Mouse (Mus musculus): Measurements from ENCODE around the gene Gfpt1.

Gfpt1 gene

DNA sequence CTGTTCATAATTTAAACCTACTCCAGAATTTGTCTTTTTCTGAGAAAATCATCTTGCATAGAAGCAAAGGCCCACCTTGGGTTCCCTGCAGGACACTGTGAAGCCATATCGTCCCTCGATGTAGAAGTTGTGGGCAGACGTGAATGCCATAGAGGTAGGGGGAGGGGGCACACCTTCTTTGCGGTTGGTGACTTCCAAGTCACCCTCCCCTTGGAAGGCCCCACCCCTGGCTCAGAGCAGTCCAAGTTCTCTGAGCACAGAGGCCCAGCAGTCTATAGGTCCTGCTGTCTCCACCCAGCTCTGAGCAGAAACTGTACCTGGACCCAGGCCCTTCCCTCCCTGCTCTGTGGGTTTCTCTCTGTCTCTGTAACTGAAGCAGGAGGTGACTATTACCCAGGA, 59.3 kb downstream of the Gfpt1 start:
- DNase-seq: no peak

DNA sequence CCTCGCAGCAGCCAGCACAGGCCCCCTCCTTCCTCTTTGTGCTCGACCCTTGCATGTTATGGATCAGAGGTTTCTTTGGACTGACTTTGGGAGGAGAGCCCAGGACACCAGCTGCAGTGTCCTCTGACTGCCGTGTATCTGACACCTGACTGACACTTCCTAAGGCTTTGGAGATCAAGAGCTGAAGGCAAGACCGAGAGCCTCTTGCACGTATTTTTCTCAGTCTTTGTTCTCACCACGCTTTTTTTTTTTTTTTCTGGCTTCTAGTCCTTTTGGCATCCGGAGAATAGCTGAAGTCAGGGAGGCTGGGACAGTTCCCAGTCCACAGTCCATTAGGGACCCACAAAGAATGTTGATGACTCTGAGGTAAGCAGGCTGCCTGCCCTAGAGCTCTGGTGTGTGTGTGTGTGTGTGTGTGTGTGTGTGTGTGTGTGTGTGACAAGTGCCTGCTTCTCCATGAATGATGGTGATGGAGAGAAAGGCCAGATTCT, 59.8 kb downstream of the Gfpt1 start:
- DNase-seq: no peak

DNA sequence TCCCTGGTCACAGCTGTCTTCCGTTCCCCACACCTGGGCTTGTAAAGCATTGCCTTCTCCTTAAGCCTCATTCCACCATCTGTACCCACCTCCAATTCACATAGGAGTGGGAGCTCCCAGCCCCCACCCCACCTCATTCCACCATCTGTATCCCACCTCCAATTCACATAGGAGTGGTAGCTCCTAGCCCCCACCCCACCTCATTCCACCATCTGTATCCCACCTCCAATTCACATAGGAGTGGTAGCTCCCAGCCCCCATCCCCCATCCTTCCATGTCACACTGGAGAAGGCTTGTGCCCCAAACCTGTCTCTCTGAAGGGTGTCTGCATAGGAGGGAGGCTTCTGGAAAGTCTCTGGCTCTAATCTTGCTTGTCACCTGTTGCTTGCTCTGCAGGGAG, 60.7 kb downstream of the Gfpt1 start:
- DNase-seq: no peak

DNA sequence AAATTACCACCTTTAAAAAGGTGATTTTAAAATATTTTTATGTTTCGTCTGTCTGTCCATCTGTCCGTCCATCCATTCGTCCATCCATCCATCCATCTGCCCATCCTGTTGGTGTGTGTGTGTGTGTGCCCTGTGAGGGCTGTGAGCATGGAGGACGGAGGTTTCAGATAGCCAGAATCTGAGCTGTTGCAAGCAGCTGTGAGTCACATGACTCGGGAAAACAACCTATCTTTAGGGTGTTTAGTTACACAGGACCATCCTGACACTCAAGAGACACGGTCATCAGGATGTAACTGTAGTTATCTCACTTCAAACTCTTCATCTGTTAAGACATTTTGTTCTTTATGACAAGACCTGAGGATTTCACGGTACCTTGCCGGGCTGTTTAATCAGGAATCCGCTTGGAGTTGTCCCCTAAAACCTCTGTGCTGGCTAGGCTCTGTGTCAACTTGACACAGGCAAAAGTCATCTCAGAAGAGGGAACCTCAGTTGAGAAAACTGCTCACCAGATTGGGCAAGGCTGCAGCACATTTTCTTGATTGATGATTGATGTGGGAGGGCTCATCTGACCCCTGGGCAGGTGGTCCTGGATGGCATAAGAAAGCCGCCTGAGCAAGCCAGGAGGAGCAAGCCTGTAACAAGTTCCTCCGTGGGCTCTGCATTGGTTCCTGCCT, 61.6 kb downstream of the Gfpt1 start, which contains the start of gene D6Ertd527e:
Gene D6Ertd527e (plus strand): TSS at position 624 of the 674 bp plus-strand sequence.
- DNase-seq: no peak

DNA sequence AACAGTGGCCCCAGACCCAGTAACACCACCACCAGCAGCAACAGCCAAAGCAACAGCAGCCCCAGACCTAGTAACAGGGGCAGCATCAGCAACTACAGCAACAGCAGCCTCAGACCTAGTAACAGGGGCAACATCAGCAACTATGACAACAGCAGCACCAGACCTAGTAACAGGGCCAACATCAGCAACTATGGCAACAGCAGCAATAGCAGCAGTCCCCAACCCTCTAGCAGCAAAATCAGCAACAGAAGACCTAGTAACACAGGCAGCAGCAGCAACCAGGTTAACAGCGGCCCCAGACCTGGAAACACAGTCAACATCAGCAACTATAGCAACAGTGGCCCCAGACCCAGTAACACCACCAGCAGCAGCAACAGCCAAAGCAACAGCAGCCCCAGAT, 68.8 kb downstream of the Gfpt1 start:
- DNase-seq: no peak

DNA sequence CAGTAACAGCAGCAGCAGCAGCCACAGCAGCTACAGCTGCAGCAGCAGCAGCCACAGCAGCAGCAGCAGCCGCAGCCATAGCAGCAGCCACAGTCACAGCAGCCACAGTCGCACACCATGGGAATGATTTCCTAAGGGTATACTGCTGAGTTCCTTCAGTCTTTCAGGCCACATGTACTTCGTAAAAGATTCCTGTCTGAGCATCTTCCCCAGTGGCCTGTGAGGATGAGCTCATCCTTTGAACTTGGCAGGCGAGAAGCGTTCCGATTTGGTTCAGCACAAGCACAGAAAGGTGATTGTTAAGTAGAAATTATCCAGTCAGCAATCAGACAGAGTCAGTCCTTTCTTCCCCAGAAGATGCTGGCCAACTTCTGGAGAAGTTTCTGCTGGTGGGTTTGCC, 69.5 kb downstream of the Gfpt1 start:
- no peak for DNase-seq

DNA sequence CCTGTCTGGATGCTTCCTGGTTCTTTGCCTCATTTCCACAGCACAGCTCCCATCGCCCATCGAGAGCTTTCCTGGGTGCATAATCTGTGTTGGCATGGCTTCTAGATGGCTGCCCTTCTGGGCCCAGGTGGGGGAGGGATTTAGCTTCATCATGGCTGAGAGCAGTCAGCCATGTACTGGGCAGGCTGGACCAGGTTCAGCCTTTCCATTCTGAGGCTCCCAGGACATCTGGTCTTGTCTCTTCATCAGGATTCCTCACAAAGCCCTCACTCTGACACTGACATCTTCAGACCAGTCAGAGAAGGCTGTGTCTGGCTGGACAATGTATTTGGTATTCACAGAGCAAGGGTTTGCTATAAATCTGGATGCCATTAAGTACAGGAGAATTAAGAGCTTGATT, 73.3 kb downstream of the Gfpt1 start:
- no peak for DNase-seq

DNA sequence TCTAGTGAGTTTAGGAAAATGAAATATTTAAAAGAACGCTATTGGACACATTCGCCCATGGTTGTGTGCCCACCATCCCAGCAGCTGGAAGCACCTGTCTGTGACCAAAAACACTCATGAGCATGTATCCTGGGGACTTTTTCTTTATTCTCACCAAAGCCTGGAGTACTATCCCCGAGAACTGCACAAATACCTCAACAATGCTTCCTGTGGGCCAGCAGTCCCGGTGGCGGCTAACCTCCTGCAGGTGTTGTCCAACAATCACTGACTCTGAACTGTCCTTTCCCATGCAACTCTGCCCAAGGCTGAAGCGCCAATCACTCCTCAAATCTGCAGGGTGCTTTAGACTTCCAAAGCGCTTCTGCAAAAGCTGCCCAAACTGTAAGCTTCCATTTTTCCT, 74.0 kb downstream of the Gfpt1 start:
- no peak for DNase-seq

DNA sequence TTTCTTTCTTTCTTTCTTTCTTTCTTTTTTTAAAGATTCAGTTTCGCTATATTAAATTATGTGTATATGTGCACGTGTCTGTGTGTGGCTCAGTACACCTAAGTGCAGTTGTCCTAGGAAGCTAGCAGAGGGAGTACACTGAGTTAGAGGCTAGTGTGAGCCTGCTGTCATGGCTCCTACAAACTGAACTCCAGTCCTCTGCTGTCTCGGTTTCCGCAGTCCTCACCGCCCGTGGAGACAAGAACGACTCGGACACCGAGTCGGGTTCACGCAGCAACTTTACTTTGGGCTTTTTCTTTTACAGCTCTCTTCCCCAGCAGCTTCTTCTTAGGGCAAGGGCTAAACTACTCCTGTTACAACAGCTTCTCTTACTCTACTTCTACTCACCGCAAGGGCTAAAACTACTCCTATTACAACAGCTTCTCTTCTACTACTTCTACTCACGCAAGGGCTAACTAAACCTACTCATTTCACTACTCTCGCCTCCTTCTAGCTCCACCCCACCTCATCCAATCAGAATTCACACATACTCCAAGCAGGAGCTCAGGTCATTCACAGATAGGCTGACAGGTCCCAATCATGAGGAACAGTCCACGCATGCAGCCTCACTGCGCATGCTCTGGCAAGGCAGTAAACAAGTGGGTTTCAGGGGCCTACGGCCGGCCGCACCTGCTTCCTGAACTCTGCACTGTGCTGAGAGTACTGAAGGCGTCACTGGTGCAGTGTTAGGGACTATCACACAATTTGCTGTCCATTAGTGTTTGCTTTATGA, 76.6 kb downstream of the Gfpt1 start:
- no peak for DNase-seq

DNA sequence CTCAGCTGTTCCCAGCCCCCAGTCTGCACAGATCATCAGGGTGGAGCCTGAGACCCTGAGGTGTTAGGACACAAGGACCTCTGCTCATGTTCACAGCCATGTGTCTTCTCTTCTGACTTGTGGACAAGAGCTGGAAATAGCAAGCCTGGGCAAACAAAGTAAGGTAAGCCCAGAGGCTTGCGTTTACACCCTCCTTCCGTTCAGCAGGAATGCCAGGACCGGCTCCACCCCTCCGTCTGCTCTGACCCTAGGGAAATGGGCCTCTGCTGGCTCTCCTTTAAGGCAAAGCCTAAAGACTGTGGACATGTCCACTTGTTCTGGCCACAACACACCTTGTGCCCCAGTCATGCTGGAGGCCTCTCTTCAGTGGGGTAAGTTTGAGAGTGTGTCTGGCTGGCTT, 77.3 kb downstream of the Gfpt1 start:
- DNase-seq: no peak

DNA sequence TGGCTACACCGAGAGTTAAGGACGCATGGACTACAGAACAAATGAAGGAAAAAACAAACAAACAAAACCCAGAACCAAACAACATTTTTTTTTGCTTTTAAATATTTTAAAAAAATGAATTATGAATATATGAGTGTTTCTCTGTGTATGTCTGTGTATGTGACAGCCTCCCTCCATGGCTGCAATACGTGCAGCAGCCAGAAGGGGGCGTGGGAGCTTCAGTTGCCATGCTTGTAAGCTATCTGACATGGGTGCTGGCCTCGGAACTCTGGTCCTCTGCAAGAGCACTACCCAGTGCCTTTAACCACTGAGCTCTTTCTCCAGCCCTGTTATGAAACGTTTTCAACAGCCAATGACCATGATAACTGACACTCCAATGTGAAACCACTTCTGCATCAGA, 78.0 kb downstream of the Gfpt1 start:
- no peak for DNase-seq

DNA sequence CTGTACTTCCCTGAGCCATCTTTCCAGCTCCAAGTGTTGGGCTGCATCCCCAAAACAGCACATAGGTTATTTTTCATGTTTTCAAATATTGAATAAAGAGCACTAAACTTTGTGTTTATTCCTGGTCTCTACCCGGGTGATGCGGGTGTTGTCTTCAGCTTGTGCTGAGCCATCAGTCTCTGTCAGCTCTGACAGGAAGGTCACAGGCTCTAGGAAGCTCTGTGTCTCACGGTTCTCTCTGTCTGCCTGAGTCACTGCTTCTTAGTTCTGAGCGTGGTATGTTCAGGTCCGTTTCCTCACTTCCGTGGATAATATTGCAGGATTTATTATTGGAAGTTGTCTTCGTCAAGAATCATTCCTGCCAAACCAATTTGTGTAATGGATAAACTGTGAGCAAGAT, 79.3 kb downstream of the Gfpt1 start:
- no peak for DNase-seq

DNA sequence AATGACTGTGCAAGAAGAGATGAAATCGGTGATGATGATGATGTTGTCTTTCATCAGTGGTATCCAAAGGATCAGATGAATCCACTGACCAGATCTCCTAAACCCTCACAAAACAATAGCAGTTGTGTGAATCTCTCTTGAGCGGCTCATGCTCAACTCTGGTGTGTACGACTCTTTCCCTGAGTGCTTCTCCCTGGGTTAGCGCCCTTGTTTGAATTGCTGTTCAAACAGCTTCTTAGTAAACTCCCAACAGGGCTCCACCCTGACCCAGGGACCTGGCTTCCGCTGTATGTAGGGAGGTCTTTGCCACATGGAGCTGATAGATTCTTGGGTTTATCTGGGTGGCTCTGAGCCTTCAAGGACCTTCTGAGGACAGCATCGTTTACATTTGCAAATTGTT, 80.8 kb downstream of the Gfpt1 start:
- DNase-seq: no peak

DNA sequence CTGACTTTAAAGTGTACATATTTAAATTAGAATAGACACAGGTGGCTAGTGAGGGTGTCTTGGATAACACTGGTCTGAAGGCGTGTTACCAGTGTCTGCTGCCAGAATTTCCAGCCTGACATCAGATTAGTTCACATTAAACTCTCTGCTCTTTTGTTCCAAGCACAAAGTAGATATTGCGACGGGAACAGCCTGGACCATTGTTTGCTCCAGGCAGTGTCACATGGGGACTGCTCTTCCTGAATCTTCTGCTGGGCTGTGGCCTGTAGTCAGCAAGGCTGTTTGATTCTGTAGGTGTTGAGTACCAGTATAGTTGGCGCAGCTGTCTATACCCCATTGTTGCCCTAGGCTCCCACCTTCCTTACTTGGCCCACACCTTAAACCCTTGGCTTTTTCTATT, 81.3 kb downstream of the Gfpt1 start:
- DNase-seq: no peak

DNA sequence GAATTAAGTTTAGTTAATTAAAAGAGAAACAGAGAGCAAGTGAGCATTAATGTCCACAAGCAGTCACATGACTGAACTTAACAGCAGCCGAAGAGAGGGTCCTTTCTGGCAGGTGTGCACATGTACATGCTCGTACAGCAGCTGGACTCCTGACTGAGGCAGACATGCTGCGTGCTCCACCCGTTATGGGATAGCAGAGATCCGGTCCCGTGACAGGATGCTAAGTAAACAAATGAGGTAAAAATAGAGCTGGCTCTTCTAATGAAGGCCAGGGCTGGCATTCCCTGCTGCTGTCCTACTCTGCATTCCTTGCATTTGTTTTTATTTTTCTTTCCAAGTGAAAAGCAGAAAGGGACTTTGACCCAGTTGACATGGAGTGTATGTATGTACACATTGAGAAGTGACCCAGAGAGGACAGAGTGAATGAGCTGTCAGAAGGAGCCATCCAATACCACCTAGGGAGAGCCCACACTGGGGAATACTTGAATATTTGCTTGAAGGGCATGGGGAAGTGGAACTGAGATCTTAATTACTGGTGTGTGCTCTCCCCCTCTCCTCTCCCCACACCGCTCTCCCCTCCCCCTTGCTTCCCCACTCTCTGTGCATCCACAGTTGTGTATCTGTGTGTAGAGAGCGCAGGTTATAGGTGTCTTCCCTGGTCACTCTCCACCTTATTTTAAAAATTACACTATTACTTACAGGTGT, 84.6 kb downstream of the Gfpt1 start:
- no peak for DNase-seq

DNA sequence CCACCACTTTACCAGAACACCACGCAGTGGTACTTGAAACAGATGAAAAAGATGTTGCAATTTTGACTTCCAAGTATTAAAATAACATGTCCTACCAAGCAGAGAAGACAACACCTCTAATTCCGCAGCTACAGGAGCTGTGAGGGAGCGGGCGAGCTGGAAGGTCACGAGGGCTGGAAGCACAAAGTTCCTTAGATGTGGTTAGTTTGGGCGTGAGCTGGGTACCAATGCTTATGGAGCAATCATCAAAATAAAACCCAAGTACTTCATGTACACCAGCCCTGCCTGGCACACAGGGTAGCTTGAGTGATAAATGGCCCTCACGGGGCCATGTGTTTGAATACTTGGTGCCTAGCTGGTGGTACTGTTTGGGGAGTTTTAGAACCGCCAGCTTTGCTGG, 87.2 kb downstream of the Gfpt1 start:
- no peak for DNase-seq

DNA sequence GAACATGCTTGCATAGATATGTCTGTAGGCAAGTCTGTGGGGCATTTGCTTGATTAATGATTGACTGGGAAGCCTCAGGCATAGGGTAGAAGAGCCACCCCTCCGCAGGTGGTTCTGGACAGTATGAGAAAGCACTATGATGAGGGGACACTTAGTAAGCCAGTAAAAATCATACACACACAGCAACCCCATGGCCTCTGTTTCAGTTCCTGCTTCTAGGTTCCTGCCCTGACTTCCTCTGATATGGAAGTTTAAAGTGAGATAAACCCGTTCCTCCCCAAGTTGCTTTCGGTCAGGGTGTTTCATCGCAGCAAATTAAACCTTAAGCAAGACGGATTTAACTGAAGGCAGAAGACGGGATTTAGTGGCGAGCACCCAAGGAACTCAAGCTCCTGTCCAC, 88.0 kb downstream of the Gfpt1 start:
- no peak for DNase-seq

DNA sequence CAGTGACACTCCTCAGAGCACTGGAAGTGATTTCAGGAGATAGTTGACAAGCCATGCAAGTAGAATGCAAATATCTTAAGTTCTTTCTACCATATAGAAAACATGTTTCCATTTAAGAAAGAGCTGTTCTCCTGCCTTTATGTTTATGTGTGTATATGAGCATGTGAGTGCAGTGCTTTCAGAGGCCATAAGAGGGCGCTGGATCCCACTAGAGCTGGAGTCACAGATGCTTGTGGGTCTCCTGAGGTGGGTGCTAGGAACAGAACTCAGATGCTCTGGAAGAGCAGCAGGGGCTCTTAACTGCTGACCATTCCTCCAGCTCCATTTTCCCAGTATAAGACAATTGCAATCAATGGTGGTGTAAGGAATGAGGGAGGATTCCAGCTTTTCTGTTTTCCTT, 88.4 kb downstream of the Gfpt1 start:
- no peak for DNase-seq

DNA sequence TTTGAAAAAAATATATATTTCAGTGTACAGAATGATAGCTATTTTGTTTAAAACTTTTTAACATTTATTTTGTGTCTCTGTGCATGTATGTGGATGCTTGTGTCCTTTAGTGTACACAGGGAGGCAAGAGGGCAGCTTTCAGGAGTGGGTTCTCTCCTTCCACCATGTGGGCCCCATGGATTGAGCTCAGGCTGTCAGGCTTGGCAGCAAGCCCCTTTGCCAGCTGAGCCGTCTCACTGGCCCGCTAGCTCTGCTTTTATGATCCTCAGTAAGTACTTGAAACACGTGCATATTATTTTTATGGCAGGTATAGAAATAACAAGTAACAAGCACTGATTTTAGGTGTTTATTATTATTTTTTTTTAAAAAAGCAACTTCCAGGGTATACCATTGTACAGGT, 90.9 kb downstream of the Gfpt1 start:
- no peak for DNase-seq

DNA sequence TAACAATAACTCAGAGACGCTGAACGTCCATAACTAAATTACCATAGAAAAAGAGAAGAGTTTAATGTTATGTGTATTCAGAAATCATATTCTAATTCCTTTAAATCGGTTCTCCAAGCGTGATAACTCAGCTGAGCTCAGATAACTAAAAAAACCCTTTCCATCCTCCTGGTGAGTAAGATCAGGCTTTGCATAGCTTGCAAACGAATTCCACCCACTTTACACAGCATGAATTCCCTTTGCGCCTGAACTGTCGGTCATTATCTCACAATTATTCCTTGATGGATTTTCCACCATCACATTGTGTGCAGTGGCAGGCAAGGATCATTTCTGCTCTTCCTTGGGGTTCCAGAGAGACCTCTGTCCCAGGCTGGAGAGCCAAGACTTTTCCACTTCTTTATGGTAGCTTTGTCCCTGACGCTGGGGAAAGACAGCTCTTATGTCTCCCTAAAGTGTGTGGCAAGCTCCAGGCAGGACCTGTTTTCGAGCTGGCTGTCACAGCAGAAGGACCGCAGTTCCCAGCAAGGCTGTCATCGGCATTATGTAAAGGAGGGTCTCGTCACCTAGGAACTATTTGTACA, 91.4 kb downstream of the Gfpt1 start:
- no peak for DNase-seq

DNA sequence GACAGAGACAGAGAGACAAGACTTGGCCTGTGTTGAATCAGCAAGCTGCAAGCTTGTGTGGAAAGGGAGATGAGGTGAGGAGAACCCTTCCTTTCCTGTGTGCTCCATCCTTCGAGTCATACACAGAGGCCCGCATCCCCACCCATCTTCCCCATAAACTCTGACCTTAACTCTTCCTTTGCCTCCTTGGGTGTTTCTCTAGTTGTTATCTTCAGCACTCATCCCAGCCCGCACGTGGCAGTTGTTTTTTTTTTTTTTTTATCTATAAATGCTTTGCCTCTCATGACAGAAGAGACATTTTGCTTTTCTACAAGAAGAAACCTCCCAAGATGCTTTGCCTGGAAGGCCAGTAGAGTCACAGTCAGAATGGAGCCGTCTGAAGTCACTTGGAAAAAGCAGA, 95.8 kb downstream of the Gfpt1 start:
- DNase-seq: no peak

DNA sequence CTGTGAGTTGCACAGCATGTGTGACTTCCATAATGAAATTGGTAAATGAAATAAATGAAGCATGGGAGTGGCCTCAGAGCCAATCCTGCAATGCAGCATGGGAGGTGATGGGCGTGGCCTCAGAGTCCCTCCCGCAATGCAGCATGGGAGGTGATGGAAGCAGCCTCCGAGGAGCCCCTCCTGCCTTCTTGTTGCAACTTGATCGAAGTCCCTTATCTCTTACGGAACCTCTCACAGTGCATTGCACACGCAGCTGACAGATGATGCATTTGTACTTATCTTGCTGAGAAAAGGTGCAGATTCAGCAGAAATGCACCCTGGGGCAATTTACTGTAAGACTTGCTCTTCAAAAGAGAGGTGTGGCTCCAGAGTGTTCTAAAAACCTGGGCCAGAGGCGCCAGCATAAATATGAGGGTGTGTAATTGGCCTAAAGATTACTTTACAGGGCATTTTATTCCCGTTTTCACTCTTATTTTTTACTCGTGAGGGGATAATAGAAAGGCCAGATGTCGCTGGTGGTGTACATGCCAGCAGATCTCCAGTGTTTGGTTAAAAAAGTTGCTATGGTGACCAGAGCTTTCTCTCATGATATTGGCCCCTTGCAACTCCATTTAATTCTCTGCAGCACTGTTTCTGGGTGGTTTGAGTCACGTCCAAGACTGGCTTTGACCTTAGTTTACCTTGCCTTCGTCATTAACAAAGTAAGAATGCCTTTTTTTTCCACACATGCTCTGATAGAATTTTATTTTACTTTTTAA, 97.3 kb downstream of the Gfpt1 start:
- DNase-seq: no peak

Data from right cerebral cortex, postnatal 4 days (tissue).